Mouse (Mus musculus) common myeloid progenitor, adult 5-6 weeks (primary cell): ENCODE results near the gene Prss12. TPM values are rescaled to one million over a fixed set of nuclear protein-coding genes. Genes with fewer than 3 reads are reported as not detected.
A peak's percentile ranks its signal among the peaks of the same experiment; 100 is the strongest.
"Not testable (repeated sequence)": the region's sequence is repeated elsewhere in the genome, so short reads cannot be mapped to it uniquely, and the experiment has no call there.

Experiments
- ATAC-seq: replicated peaks from 2 replicates; pipeline ENCODE4 v1.8.0; 2016; ENCODE audit warnings: low read depth, mild to moderate bottlenecking, moderate TSS enrichment, inconsistent platforms; ENCODE audit not compliant: poor library complexity, severe bottlenecking
- total RNA-seq: library from RNA; stranded (forward); fragments of 200-1000, 187-1606 nt; gene quantifications from 2 replicates; pipeline ENCODE4 v1.2.3, GENCODE M21; 2017

Prss12 gene
- total RNA-seq, 1 experiment from 2014 or later, result not detected

DNA sequence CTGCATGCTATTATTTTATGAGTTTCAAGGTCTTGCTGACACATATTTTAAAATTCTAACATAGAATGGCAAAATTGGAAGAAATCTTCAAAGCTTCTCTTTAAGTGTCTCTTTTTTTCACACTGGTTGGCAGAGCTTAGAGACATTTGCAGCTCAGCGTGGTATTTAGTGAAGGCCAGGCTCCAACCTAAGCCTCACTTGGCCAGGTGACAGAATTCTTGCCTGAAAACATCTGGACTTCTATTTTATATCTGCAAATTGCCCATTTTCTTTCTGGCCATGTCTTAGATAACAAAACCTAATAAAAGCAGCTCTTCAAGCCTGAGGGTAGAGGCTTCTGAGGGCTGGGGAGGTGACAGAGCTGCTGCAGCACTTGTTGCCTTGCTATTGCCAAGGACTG is 13.7 kb downstream of the Prss12 start:
- ATAC-seq, result no peak

DNA sequence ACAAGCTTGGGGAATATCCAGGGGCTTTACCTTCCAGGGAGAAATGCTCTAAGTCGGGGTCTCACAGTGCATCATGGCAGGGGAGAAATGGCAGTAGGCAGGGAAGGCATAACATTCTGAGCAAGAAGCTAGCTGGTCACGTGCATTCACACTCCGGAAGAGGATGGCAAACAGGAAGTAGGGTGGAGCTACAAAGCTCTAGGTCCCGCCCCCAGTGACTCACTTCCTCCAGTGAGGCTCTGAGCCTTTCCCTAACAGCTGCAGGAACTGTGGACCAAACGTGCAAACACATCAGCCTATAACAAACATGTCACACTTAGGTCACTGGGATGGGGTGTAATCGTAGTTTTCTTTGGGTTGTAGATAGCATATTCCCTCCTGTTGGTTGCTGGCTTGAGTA is 15.6 kb downstream of the Prss12 start:
- ATAC-seq, result no peak

DNA sequence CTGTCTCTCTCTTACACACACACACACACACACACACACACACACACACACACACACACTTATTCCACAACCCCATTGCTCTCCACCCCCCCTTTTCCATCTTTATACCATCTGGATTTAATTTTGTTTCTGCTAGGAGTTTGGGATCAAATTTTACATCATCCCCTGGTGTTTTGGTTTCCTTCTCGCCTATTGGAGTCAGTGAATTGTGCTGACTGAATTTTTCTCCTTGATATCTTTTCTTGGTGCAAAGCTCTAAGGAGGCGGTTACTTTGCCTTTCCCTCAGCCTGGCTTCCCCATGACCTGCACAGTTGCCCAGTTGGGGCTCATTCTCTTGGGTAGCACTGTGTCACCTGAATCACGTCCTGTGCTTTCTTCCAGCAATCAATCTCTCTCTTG is 30.1 kb downstream of the Prss12 start:
- no peak for ATAC-seq

DNA sequence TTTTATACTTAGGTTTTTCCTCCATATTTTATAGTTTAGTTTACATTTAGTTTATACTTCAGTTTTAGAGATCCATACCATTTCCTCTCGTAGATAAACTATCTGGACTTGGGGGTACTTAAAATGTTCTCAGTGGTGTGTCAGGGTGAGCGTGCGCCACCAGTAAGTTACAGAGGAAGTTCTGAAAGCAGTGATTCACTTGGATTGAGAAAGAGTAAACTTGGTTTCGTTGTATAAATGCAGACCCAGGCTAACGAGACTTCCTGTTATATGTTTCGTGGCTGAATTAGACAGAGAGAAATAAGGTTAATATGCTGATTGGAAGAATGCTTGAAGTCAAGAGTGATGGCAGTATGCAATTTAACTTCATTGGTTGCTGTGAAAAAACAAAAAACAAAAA is 34.6 kb downstream of the Prss12 start:
- 0 out of 2 replicates have a peak, but pooled peaks have one; percentile 50 for ATAC-seq

DNA sequence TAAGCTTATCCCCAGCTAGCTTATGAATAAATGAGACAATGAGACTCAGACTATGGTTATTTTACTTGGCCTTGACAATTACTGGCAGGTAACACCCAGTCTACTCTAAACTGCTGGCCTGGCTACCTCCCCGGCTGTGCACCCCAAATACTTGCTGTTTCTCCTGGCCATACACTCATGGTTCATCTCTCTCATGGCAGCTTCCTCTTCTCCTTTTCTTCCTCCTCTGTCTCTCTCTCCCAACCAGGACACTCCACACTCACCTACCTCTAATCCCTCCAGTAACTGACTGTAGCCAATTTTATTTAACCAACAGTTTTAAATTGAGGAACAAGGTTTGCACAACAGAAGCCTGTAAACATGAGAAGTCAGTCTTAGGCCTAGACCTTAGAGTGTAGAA is 45.1 kb downstream of the Prss12 start:
- no peak for ATAC-seq

DNA sequence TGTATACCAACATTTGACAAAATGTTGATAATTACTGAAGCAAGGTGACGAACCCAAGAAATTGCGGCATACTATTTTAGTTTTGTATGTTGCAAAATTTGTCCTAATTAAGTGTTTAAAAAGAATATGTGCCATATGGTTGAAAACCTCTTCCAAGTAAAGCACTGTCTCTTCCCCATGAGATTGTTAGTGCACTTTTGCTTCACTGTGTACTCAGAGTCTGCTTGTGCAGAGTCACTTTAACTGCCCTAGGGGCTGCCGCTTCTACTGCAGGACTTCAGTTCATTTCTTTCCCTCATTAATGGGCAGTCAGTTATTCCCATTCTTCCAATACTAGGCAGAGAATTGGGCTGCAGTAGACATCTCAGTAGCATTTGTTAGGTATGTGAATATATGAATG is 46.5 kb downstream of the Prss12 start:
- ATAC-seq, result no peak

DNA sequence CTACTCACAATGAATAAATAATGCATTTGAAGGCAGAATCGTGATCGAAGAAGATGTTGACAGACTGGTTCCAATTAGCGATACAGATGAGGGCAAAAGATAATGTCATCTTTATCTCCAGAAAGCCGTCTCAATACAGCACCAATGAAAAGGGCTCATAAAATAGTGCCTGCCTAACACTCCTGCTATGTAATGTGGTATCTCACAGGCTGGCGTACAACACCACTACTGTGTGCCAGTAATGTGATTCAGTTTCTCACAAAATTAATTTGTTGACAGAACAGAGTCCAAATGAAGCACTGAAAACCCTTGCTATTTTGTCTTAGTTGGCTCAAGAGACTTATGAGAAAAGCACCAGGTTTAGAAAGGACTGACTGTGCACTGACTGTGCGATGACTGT is 48.4 kb downstream of the Prss12 start:
- no peak for ATAC-seq

DNA sequence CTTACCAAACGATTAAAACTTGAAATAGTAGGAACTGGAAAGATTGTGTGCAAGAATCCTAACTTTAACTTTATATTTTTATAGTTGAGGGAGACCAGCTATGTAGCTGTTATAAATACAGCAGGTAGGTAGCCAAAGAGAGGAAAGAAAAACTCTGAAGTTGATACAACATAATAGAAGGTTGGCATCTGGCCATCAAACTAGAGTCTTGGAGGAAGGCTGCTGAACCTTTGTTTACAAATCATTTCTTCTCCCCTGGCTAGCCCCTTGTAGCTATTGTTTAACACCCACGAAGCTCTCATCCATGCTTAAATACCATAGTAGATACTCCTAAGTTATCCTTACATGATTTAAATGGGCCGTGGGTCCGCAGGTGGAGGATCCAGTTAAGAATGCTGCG is 52.1 kb downstream of the Prss12 start:
- no peak for ATAC-seq

DNA sequence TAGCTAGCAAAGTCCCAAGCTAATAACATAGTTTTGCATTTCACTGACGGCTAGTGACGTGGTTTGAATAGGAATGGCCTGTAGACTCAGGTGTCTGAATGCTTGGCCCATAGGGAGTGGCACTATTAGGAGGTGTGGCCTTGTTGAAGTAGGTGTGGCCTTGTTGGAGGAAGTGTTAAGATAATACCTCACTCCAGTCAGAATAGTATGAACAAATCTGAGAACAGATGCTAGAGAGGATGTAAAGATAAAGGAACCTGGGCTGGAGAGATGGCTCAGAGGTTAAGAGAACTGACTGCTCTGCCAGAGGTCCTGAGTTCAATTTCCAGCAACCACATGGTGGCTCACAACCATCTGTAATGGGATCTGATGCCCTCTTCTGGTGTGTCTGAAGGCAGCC is 55.1 kb downstream of the Prss12 start:
- not testable (repeated sequence) for ATAC-seq

DNA sequence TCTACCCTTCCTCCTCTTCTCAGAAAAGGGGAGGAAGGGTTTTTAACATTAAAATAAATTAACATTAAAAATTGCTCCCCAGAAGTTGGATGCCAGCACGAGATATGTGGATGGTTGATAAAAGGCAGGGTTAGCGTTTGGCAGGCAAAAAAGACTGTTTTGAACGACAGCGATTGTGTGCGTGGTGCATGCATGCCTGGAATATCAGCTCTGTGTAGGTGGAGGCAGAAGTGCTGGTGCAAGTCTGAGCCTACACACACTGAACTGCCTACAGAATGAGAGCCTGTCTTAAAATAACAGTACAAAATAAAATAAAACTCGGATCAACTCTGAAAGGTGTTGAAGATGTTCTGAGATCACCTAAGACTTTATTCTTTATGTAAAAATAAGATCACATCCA is 57.2 kb downstream of the Prss12 start:
- ATAC-seq, result no peak

DNA sequence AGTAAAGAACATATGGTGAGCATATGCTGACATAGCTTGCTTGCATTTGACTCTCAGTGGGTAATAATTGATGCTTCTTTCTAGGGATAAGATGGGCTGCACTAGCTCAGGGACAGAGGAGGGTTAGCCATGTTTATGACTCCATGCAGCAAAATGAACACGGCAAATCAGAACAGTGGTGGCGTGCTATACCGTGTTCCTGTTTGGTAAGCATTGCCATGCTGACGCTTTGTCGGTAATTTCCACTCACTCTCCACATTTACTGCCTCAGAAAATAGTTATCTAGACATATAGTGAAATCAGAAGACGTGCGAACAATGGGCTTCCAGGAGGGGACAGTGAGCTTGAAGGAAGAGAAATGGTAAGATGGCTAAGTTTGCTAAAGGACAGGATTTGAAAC is 58.1 kb downstream of the Prss12 start:
- no peak for ATAC-seq

DNA sequence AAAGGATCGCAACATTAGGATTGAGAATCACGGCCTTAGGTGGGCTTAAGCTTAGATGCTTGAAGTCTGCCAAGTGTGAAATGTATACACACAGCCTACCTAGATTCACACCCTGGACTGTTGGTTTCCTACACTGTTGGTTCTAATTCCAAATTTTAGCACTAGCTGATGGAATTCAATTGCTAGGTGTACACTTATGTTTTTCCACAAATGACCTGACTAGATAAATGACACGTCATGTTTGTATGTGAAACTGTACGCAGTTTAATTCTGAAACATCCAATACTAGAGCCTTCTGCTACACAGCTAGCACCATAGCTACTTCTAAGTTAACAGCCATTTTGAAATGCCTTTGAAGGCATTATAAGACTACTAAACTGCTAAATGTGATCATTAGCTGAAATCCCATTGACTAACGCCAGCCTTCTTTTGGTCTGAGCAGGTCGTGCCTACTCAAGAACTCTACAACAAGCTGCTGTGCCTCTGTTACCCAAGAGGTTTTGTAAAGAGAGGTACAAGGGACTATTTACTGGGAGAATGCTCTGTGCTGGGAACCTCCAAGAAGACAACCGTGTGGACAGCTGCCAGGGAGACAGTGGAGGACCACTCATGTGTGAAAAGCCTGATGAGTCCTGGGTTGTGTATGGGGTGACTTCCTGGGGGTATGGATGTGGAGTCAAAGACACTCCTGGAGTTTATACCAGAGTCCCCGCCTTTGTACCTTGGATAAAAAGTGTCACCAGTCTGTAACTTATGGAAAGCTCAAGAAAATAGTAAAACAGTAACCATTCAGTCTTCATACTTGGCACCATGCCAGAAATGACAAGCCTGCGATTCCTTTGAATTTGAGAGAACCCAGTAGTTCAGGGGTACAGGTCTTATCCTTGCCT is 59.3 kb downstream of the Prss12 start:
- no peak for ATAC-seq

DNA sequence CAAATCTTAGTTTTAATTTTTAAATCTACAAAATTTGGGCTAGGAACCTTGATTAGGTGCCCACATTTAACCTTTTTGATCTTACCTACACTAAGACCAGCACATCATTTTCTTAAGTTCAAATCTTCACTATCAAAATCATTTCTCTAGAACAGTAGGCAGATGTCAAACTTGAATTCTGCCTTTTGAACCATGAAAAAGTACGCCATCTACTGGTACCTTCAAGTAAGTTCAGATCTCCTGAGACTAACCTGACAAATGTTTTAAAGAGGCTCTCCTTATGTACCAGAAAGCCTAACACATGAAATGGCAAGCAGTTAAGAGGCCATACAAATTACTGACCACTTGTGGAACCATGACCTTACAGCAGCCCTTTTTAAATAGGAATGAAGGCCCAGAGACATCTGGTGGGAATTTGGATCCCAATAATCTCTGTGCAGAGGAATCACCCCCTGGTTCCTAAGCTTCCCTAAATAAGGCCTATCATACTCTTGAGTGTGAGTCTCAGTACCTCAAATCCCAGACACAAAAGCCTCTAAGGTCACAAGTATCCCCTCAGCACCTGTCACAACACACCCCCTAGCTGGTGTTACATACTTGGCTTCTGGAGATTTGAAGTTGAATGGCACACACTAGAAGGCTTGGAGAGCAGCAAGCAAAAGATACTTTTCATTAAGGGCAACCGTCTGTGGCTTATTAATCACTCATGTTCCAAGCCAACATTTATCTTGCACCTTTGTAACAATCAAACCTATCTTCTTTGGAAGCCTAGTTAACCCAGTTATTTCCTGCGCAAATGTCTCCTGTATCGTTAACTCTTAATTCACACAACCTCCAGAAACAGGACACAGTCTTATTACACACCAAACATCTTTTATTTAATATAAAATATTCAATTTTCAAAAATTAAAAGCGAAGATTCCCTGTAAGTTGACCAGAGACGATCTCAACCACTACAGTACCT is 60.3 kb downstream of the Prss12 start:
- no peak for ATAC-seq

DNA sequence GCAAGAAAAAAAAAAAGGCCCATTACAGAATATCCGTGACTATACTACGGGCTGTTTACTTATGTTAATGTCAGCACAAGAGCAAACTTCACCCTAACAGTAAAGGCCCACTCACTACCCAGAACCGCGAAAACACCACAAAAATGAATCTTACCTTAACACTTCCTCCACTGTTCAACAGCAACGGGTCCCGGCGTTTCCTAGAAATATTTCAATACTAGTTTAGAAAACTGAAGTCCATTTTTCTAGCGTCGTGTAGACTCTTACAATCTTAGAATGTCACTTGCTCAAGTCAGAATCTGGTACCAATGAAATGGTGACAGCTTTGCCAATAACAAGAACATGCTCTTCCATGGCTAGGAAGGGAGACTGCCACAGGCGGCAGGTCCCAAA is 60.9 kb downstream of the Prss12 start:
- no peak for ATAC-seq

DNA sequence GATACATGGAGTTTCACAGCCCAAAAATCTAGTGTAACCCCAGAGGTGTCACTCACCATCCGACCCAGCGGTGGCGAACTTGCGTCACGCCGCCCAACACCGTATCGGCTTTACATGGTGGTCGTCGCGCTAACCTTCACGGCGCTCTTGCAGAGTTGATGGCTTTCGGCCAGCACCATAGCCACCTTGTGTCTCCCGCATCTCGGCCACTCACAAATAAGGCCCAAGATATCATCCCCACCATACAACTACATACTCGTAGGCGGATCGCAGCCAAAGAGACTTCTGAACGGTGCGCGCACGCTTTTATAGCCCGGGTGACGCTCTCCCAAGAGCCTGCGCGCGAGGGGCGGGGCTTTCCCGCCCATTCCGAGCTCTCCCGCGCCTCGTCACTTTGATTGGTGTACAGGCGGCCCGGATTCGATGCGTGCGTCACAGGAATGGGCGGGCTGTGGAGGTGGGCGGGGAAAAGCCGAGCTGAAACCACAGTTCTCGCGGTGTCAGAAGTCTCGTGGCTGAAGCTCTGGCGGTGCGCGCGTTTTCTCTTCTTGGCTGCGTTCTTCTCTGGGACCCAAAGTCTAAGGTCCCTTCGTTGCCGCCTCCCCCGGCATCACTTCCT is 61.5 kb downstream of the Prss12 start:
- peak; percentile 74 for ATAC-seq

DNA sequence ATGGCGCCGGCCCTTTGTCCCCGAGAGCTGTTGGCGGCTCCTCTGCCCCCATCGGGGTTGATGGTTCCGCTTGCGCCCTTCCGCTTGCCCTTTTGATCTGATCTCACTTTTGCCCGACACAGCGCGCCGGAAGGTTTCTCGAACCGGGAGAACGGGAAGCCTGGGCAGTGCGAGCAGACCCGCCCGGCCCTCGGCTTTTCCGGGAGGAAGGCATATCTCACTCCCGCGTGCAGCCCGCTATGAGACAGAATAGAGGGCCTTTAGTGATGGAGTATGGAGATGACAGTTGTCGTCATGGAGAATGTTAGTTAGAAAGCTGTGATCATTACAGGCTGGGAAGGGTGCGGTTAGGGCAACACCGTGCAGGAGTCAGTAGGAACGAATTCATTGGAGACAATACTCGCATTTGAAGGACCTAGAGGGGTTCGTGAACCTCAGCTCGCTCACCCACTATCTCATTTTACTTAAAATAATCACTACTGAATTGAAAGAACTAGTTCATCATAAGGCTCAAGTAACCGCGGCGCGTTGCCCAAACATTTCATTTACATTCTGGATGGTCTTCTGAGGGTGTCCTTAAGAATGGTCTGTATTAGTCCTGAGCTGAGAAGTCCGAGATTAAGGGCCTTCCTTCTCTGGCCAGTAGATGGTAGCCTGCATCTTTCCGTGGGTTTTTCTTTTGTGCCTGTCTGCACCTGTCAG is 62.1 kb downstream of the Prss12 start:
- peak; percentile 50 for ATAC-seq

DNA sequence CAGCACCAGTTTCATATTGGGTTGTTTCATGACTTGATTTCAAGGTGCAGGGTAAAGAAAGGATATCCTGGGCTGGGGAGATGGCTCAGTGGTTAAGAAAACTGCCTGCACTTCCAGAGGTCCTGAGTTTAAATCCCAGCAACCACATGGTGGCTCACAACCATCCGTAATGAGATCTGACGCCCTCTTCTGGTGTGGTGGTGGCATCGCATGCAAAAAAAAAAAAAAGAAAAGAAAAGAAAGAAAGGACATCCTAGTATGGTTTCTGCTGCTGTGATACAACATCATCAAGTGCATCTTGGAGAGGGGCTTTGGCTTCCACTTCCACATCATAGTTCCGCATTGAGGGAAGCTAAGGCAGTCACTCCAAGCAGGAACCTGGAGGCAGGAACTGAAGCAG is 65.1 kb downstream of the Prss12 start:
- no peak for ATAC-seq

DNA sequence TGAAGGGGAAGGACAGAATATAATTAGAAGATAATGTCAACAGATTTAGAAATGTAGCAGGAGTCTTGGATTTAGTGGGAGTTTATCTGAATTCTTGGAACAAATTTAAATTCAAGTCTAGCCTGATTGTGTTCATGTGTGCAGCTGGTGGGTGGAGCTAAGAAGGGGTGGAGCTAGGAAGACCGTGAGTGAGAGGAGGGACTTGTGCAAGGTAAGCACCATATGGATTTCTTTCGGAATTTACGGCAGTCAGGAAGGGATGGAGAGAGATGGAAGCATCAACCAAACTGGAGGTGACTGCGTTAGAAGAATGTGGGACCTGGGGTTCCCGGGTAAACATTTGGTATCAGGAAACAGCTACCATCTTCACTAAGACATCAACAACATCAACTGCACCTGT is 68.2 kb downstream of the Prss12 start:
- no peak for ATAC-seq

DNA sequence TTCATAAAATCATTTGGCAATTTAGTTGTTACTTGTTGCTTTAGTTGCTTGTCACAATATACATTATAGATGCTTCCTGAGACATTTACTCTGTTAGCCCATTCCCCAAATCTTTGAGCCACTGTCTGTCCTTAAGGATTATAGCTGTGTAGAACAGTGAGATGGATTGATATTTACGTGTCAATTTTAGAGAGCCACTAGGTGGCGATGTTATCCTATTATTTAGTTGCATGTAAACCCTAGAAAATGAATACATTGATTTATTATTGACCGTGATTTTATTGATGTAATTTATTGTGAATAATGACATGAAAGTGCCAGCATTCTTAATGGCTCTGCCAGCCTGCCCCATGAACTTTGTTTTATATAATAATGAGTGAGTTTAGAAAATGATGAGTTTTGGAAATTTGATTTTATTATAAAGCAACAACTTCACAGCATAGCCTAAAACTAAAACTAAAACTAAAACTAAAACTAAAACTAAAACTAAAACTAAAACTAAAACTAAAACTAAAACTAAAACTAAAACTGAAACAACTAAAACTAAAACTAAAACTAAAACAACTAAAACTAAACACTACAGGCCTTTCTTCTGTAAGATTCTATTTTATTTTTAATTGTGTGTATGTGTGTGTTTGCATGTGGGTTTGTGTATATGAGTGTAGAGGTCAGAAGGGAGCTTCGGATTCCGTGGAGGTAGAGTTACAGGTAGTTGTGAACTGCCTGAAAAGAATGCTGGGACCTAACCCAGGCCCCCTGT is 69.1 kb downstream of the Prss12 start:
- peak; percentile 72 for ATAC-seq
